21 mouse cellular contexts compared by ENCODE assay signal in the genomic region with DNA sequence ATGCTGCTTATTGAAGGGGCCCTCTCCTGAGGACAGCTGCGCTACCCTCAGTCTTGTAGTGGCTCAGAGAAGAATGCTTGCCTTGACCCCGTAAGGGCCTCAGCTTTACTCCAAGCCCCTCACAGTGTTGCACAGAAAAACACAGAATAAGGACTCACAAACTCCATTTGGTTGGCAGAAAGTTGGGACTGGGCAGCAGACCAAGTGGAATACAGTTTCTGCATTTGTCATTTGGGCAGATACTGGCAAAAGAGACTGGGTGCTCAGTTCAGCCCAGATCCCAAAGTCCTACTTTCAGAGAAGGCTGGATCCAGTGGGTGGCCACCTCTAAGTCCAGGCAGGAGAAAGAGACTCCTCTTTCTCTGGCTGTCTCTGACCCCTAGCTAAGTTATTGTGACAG.
A peak's percentile ranks its signal among the peaks of the same experiment; 100 is the strongest.
DNase-seq lines count a peak whose midpoint lies in the region; ATAC-seq and TF ChIP-seq lines count a peak whose summit lies in the region.
"Had no signal": no experiment of that assay in that cellular context is flagged by ENCODE, and none has a peak within 500 bp of the region (broad histone marks: within the 10 kb centered on the region; RNA-seq: fewer than 3 reads in every experiment).

No protein-coding gene starts in this region.

- no peaks in the 10 kb centered on the region for H3K4me1 ChIP-seq in hindbrain, postnatal 0 days (ENCODE audit: insufficient read depth, low read length)
- H3K4me1 ChIP-seq in hindbrain, embryonic 13.5 days (replicated peaks), result no peaks in the 10 kb centered on the region
- H3K4me1 ChIP-seq: embryonic facial prominence, embryonic 10.5 days; forebrain, embryonic 15.5 days; limb, embryonic 15.5 days; lung, embryonic 15.5 days; midbrain, embryonic 10.5 days; stomach, embryonic 15.5 days had no signal

- DNase-seq in hindbrain, postnatal 0 days (ENCODE audit: low spot score), result peak; percentile 18
- peak; percentile 18 for DNase-seq in ovary, postnatal 14 days (ENCODE audit: low spot score)
- no peak for DNase-seq in ovary, adult 18-20 months (ENCODE audit: low spot score)
- DNase-seq in adrenal gland, postnatal 14 days, result peak; percentile 70
- DNase-seq in layer of hippocampus, postnatal 10 days (ENCODE audit: low spot score in 2 of 2), result peak; percentile 67 to 79
- DNase-seq in heart, postnatal 10 days, result no peak
- DNase-seq: heart, postnatal 36 days; kidney, adult 8-10 months; kidney, postnatal 36 days; thymus, postnatal 14 days had no signal

- intact Hi-C loops in heart, postnatal 10 days (cut with DNase I), result no loop called here

- H3K4me2 ChIP-seq in hindbrain, postnatal 0 days (ENCODE audit: low read depth, low read length), result no peak overlapping the region
- H3K4me2 ChIP-seq in hindbrain, embryonic 13.5 days, result no peak overlapping the region
- H3K4me2 ChIP-seq: forebrain, embryonic 15.5 days; heart, embryonic 11.5 days; limb, embryonic 15.5 days; lung, embryonic 15.5 days; stomach, embryonic 15.5 days had no signal

- H3K4me3 ChIP-seq in hindbrain, postnatal 0 days (ENCODE audit: low read length), result no peak overlapping the region
- no peak overlapping the region for H3K4me3 ChIP-seq in hindbrain, embryonic 13.5 days
- H3K4me3 ChIP-seq: embryonic facial prominence, embryonic 10.5 days; erythroblast, embryonic 14.5 days; forebrain, embryonic 15.5 days; limb, embryonic 15.5 days; lung, embryonic 15.5 days; midbrain, embryonic 10.5 days; myocyte; stomach, embryonic 15.5 days had no signal

- WGBS in hindbrain, postnatal 0 days, result 71% methylated on average over 2 of the region's 2 CpGs
- 78% methylated on average over 2 of the region's 2 CpGs for WGBS in hindbrain, embryonic 13.5 days

- ATAC-seq in hindbrain, postnatal 0 days, result no peak
- ATAC-seq in hindbrain, embryonic 13.5 days (ENCODE audit: low FRiP score), result no peak
- ATAC-seq: forebrain, embryonic 15.5 days had no signal

- no peaks in the 10 kb centered on the region for H3K9me3 ChIP-seq in hindbrain, postnatal 0 days (ENCODE audit: low read length)
- no peaks in the 10 kb centered on the region for H3K9me3 ChIP-seq in hindbrain, embryonic 13.5 days
- H3K9me3 ChIP-seq: embryonic facial prominence, embryonic 10.5 days; forebrain, embryonic 15.5 days; G1E; limb, embryonic 15.5 days; lung, embryonic 15.5 days; midbrain, embryonic 10.5 days; stomach, embryonic 15.5 days had no signal

- no peak overlapping the region for H3K27ac ChIP-seq in hindbrain, postnatal 0 days
- no peak overlapping the region for H3K27ac ChIP-seq in hindbrain, embryonic 13.5 days
- H3K27ac ChIP-seq: embryonic facial prominence, embryonic 10.5 days; forebrain, embryonic 15.5 days; limb, embryonic 15.5 days; lung, embryonic 15.5 days; midbrain, embryonic 10.5 days; stomach, embryonic 15.5 days had no signal

- no peaks in the 10 kb centered on the region for H3K36me3 ChIP-seq in hindbrain, postnatal 0 days (ENCODE audit: insufficient read depth, low read length)
- no peaks in the 10 kb centered on the region for H3K36me3 ChIP-seq in hindbrain, embryonic 13.5 days
- H3K36me3 ChIP-seq: embryonic facial prominence, embryonic 10.5 days; forebrain, embryonic 15.5 days; G1E; limb, embryonic 15.5 days; lung, embryonic 15.5 days; midbrain, embryonic 10.5 days; stomach, embryonic 15.5 days had no signal

- no peak for TF ChIP-seq CTCF in hindbrain, postnatal 0 days (IDR thresholded peaks at IDR 0.05; ENCODE audit: low read depth)

- no peaks in the 10 kb centered on the region for H3K27me3 ChIP-seq in hindbrain, postnatal 0 days (ENCODE audit: insufficient read depth, low read length)
- no peaks in the 10 kb centered on the region for H3K27me3 ChIP-seq in hindbrain, embryonic 13.5 days
- H3K27me3 ChIP-seq: forebrain, embryonic 15.5 days; limb, embryonic 15.5 days; lung, embryonic 15.5 days; stomach, embryonic 15.5 days had no signal

- no peak overlapping the region for H3K9ac ChIP-seq in hindbrain, postnatal 0 days (replicated peaks; ENCODE audit: low read length)
- no peak overlapping the region for H3K9ac ChIP-seq in hindbrain, embryonic 13.5 days
- H3K9ac ChIP-seq: forebrain, embryonic 15.5 days; limb, embryonic 15.5 days; lung, embryonic 15.5 days; stomach, embryonic 15.5 days had no signal

Comparison
In these comparisons a context has a peak if more than half of its experiments do, and no peak if none do; other contexts are left out.
1. DNase-seq: peak in hindbrain, postnatal 0 days (single experiment), ovary, postnatal 14 days (single experiment), adrenal gland, postnatal 14 days (single experiment) and layer of hippocampus, postnatal 10 days (2 of 2); none in ovary, adult 18-20 months (single experiment) and heart, postnatal 10 days (0 of 2).